Mouse (Mus musculus): ENCODE results near the gene N4bp2l2. TPM values are rescaled to one million over a fixed set of nuclear protein-coding genes. Genes with fewer than 3 reads are reported as not detected.

N4bp2l2 gene
- polyA plus RNA-seq, 1 experiment from 2014 or later, result 32.2 TPM

GRCm38 (mm10) chr5:150594649-150595339 lies 71.2 kb downstream of the N4bp2l2 start:
- peak overlapping the region; percentile 100 for H3K4me2 ChIP-seq (ENCODE audit: low read length)
- peak overlapping the region; percentile 56 to 88 for H3K4me3 ChIP-seq (ENCODE audit: control insufficient read depth in 1 of 2, insufficient read depth in 1 of 2, low read depth in 1 of 2, low read length in 2 of 2)
- H3K4me1 ChIP-seq (ENCODE audit: control insufficient read depth in 2 of 2, insufficient read depth in 2 of 2, low read length in 2 of 2), result peaks cover 4 to 10% of the 10 kb centered on the region in 2 experiments; a peak in 3 of 4 replicates
- ATAC-seq (ENCODE audit: insufficient number of reproducible peaks, insufficient read depth, low FRiP score, low read depth), result no peak
- peak overlapping the region; percentile 80 for H3K9ac ChIP-seq (ENCODE audit: low read length)
- peaks cover 10% of the 10 kb centered on the region; the same call in 1 of the 2 replicates for H3K27me3 ChIP-seq (ENCODE audit: control insufficient read depth, insufficient read depth, low read length)
- no peaks in the 10 kb centered on the region for H3K9me3 ChIP-seq (ENCODE audit: control insufficient read depth, low read length)
- no peaks in the 10 kb centered on the region for H3K36me3 ChIP-seq (ENCODE audit: control insufficient read depth, insufficient read depth, low read length)
- 8% methylated on average over 17 of the region's 17 CpGs for WGBS
- no peak overlapping the region for H3K27ac ChIP-seq (replicated peaks in 1 of 2; ENCODE audit: control insufficient read depth in 1 of 2, insufficient read depth in 1 of 2, low read depth in 2 of 2, low read length in 2 of 2)

- Histone ChIP-seq H3K4me1 (ENCODE audit: control insufficient read depth in 2 of 2, insufficient read depth in 2 of 2, low read length in 2 of 2) (peaks cover 4 to 10% of the 10 kb centered on the region in 2 experiments; a peak in 3 of 4 replicates), H3K9ac (ENCODE audit: low read length) (peak overlapping the region; percentile 80), H3K4me2 (ENCODE audit: low read length) (peak overlapping the region; percentile 100), H3K27ac (replicated peaks in 1 of 2; ENCODE audit: control insufficient read depth in 1 of 2, insufficient read depth in 1 of 2, low read depth in 2 of 2, low read length in 2 of 2) (no peak overlapping the region), H3K27me3 (ENCODE audit: control insufficient read depth, insufficient read depth, low read length) (peaks cover 10% of the 10 kb centered on the region; the same call in 1 of the 2 replicates), H3K4me3 (ENCODE audit: control insufficient read depth in 1 of 2, insufficient read depth in 1 of 2, low read depth in 1 of 2, low read length in 2 of 2) (peak overlapping the region; percentile 56 to 88), H3K36me3 (ENCODE audit: control insufficient read depth, insufficient read depth, low read length) (no peaks in the 10 kb centered on the region), H3K9me3 (ENCODE audit: control insufficient read depth, low read length) (no peaks in the 10 kb centered on the region)
- WGBS, result under 1% methylated on average over 99 of the region's 102 CpGs
- ATAC-seq (ENCODE audit: insufficient number of reproducible peaks, insufficient read depth, low FRiP score, low read depth), result peak; percentile 74
These were observed 72.0 kb downstream of the N4bp2l2 start for GRCm38 (mm10) chr5:150593756-150594648.

- ATAC-seq (ENCODE audit: insufficient number of reproducible peaks, insufficient read depth, low FRiP score, low read depth), result 0 out of 2 replicates have a peak, but pooled peaks have one; percentile 18
These were observed 72.9 kb downstream of the N4bp2l2 start for GRCm38 (mm10) chr5:150592904-150593755.

GRCm38 (mm10) chr5:150592186-150592903 lies 73.6 kb downstream of the N4bp2l2 start:
- no peaks in the 10 kb centered on the region for H3K36me3 ChIP-seq (ENCODE audit: control insufficient read depth, insufficient read depth, low read length)
- H3K9ac ChIP-seq (ENCODE audit: low read length), result no peak overlapping the region
- H3K4me1 ChIP-seq (ENCODE audit: control insufficient read depth in 2 of 2, insufficient read depth in 2 of 2, low read length in 2 of 2), result peaks cover 2 to 10% of the 10 kb centered on the region in 2 experiments; a peak in 2 of 4 replicates
- H3K27ac ChIP-seq (replicated peaks in 1 of 2; ENCODE audit: control insufficient read depth in 1 of 2, insufficient read depth in 1 of 2, low read depth in 2 of 2, low read length in 2 of 2), result no peak overlapping the region
- H3K4me3 ChIP-seq (ENCODE audit: control insufficient read depth in 1 of 2, insufficient read depth in 1 of 2, low read depth in 1 of 2, low read length in 2 of 2), result no peak overlapping the region
- peak overlapping the region; percentile 100 for H3K4me2 ChIP-seq (ENCODE audit: low read length)
- peaks cover 10% of the 10 kb centered on the region; the same call in 1 of the 2 replicates for H3K27me3 ChIP-seq (ENCODE audit: control insufficient read depth, insufficient read depth, low read length)
- no peaks in the 10 kb centered on the region for H3K9me3 ChIP-seq (ENCODE audit: control insufficient read depth, low read length)
- WGBS, result 76% methylated on average over 13 of the region's 13 CpGs
- no peak for ATAC-seq (ENCODE audit: insufficient number of reproducible peaks, insufficient read depth, low FRiP score, low read depth)

More at GRCm38 (mm10) chr5:150592904-150593755, 72.9 kb downstream of the N4bp2l2 start:
- peak overlapping the region; percentile 100 for H3K4me2 ChIP-seq (ENCODE audit: low read length)
- H3K36me3 ChIP-seq (ENCODE audit: control insufficient read depth, insufficient read depth, low read length), result no peaks in the 10 kb centered on the region
- peaks cover 2 to 10% of the 10 kb centered on the region in 2 experiments; a peak in 2 of 4 replicates for H3K4me1 ChIP-seq (ENCODE audit: control insufficient read depth in 2 of 2, insufficient read depth in 2 of 2, low read length in 2 of 2)
- H3K9me3 ChIP-seq (ENCODE audit: control insufficient read depth, low read length), result no peaks in the 10 kb centered on the region
- peaks cover 10% of the 10 kb centered on the region; the same call in 1 of the 2 replicates for H3K27me3 ChIP-seq (ENCODE audit: control insufficient read depth, insufficient read depth, low read length)
- 13% methylated on average over 40 of the region's 40 CpGs for WGBS
- H3K4me3 ChIP-seq (ENCODE audit: control insufficient read depth in 1 of 2, insufficient read depth in 1 of 2, low read depth in 1 of 2, low read length in 2 of 2), result peak overlapping the region; percentile 56 to 88
- no peak overlapping the region for H3K27ac ChIP-seq (replicated peaks in 1 of 2; ENCODE audit: control insufficient read depth in 1 of 2, insufficient read depth in 1 of 2, low read depth in 2 of 2, low read length in 2 of 2)
- H3K9ac ChIP-seq (ENCODE audit: low read length), result peak overlapping the region; percentile 80

GRCm38 (mm10) chr5:150589945-150590344 lies 76.0 kb downstream of the N4bp2l2 start:
- 55% methylated on average over 2 of the region's 2 CpGs for WGBS
- Histone ChIP-seq H3K9ac (ENCODE audit: low read length) (no peak overlapping the region), H3K4me1 (ENCODE audit: control insufficient read depth in 2 of 2, insufficient read depth in 2 of 2, low read length in 2 of 2) (peaks cover 2 to 10% of the 10 kb centered on the region in 2 experiments; a peak in 2 of 4 replicates), H3K27ac (replicated peaks in 1 of 2; ENCODE audit: control insufficient read depth in 1 of 2, insufficient read depth in 1 of 2, low read depth in 2 of 2, low read length in 2 of 2) (no peak overlapping the region), H3K4me2 (ENCODE audit: low read length) (no peak overlapping the region), H3K36me3 (ENCODE audit: control insufficient read depth, insufficient read depth, low read length) (no peaks in the 10 kb centered on the region), H3K27me3 (ENCODE audit: control insufficient read depth, insufficient read depth, low read length) (no peaks in the 10 kb centered on the region), H3K4me3 (ENCODE audit: control insufficient read depth in 1 of 2, insufficient read depth in 1 of 2, low read depth in 1 of 2, low read length in 2 of 2) (no peak overlapping the region), H3K9me3 (ENCODE audit: control insufficient read depth, low read length) (no peaks in the 10 kb centered on the region)
- ATAC-seq (ENCODE audit: insufficient number of reproducible peaks, insufficient read depth, low FRiP score, low read depth), result no peak

- Histone ChIP-seq H3K36me3 (ENCODE audit: control insufficient read depth, insufficient read depth, low read length) (no peaks in the 10 kb centered on the region), H3K4me1 (ENCODE audit: control insufficient read depth in 2 of 2, insufficient read depth in 2 of 2, low read length in 2 of 2) (peaks cover 2 to 3% of the 10 kb centered on the region in 2 experiments; a peak in 1 of 4 replicates), H3K27me3 (ENCODE audit: control insufficient read depth, insufficient read depth, low read length) (no peaks in the 10 kb centered on the region), H3K4me2 (ENCODE audit: low read length) (no peak overlapping the region), H3K9me3 (ENCODE audit: control insufficient read depth, low read length) (no peaks in the 10 kb centered on the region), H3K9ac (ENCODE audit: low read length) (no peak overlapping the region), H3K4me3 (ENCODE audit: control insufficient read depth in 1 of 2, insufficient read depth in 1 of 2, low read depth in 1 of 2, low read length in 2 of 2) (no peak overlapping the region), H3K27ac (replicated peaks in 1 of 2; ENCODE audit: control insufficient read depth in 1 of 2, insufficient read depth in 1 of 2, low read depth in 2 of 2, low read length in 2 of 2) (no peak overlapping the region)
- 56% methylated on average over 6 of the region's 6 CpGs for WGBS
- no peak for ATAC-seq (ENCODE audit: insufficient number of reproducible peaks, insufficient read depth, low FRiP score, low read depth)
These were observed 81.7 kb downstream of the N4bp2l2 start for GRCm38 (mm10) chr5:150584337-150584729.
